Mouse (Mus musculus) ES-E14 (cell line): ENCODE data around the gene Pgam1.

Experiments
- CHD2 ChIP-seq: IDR thresholded peaks from 2 replicates; pipeline ENCODE4 v1.6.1; 2014; ENCODE audit warnings: mild to moderate bottlenecking, low read depth, low read length, inconsistent platforms
- HCFC1 ChIP-seq: IDR thresholded peaks from 2 replicates; pipeline ENCODE4 v1.6.1; 2012; ENCODE audit warnings: low read length, inconsistent platforms, borderline replicate concordance; ENCODE audit not compliant: insufficient read depth
- MAFK ChIP-seq: IDR thresholded peaks from 2 replicates; pipeline ENCODE4 v1.6.1; 2014; ENCODE audit warnings: mild to moderate bottlenecking, low read depth, low read length, inconsistent platforms; ENCODE audit not compliant: insufficient read depth
- ZC3H11A ChIP-seq: IDR thresholded peaks from 2 replicates; pipeline ENCODE4 v1.6.1; 2012; ENCODE audit warnings: low read depth, mild to moderate bottlenecking, inconsistent platforms, low read length, borderline replicate concordance
- ZNF384 ChIP-seq: IDR thresholded peaks from 2 replicates; pipeline ENCODE4 v1.6.1; 2012; ENCODE audit warnings: low read depth, low read length, inconsistent platforms

- TF ChIP-seq ZC3H11A: no peak
- no peak for TF ChIP-seq CHD2
- TF ChIP-seq ZNF384: no peak
- TF ChIP-seq HCFC1: no peak
- no peak for TF ChIP-seq MAFK
Observed at GRCm38 (mm10) chr19:41913774-41914591, 2.3 kb downstream of the Pgam1 start.
